Comparison of ENCODE assay signal across 26 mouse cellular contexts in the genomic region with DNA sequence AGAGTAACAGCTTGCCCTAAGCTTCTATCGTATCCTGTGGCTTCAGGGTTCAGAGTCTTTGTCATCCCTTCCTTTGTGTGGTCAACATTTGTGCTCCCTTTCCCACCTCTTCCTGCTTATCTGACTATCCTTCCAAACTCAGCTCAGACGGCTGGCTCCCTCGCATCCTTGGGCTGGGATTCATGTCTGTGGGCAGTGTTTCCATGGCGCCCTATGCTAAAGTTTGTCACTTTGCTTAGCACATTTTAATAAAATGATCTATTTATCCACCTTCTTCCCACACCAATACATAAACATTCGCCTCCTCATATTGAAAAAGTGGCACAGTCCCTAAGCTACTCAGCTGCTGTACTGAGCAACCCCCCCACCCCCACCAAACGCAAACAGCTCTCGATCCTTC.
DNase-seq lines count a peak whose midpoint lies in the region; ATAC-seq lines count a peak whose summit lies in the region.
"Had no signal": no experiment of that assay in that cellular context is flagged by ENCODE, and none has a peak within 500 bp of the region (broad histone marks: within the 10 kb centered on the region; RNA-seq: fewer than 3 reads in every experiment).

No protein-coding gene starts in this region.

- no peaks in the 10 kb centered on the region for H3K36me3 ChIP-seq in forebrain, embryonic 10.5 days (replicated peaks)
- no peaks in the 10 kb centered on the region for H3K36me3 ChIP-seq in forebrain, embryonic 12.5 days (replicated peaks)
- no peaks in the 10 kb centered on the region for H3K36me3 ChIP-seq in limb, embryonic 11.5 days (ENCODE audit: control insufficient read depth, insufficient read depth, low read length)
- H3K36me3 ChIP-seq: heart, embryonic 13.5 days; hindbrain, embryonic 12.5 days; liver, embryonic 12.5 days; stomach, embryonic 15.5 days had no signal

- H3K4me1 ChIP-seq in forebrain, embryonic 10.5 days: peaks cover 11% of the 10 kb centered on the region
- H3K4me1 ChIP-seq in forebrain, embryonic 12.5 days: 0 out of 2 replicates have a peak, but pooled peaks cover 3% of the 10 kb centered on the region
- peaks cover 7% of the 10 kb centered on the region; the same call in 1 of the 2 replicates for H3K4me1 ChIP-seq in limb, embryonic 11.5 days (ENCODE audit: control insufficient read depth, insufficient read depth, low read length)
- H3K4me1 ChIP-seq: hindbrain, embryonic 12.5 days; stomach, embryonic 15.5 days had no signal

- no peak for DNase-seq in forebrain, embryonic 10.5 days (ENCODE audit: extremely low spot score, low spot score)
- peak; percentile 44 to 53 for DNase-seq in right cerebral cortex, adult 2 months (ENCODE audit: low spot score in 2 of 2)
- no peak for DNase-seq in right cerebral cortex, postnatal 10 days (ENCODE audit: low spot score in 2 of 2)
- DNase-seq in limb, embryonic 11.5 days (ENCODE audit: low spot score): no peak
- no peak for DNase-seq in heart, adult 18-20 months
- DNase-seq in ovary, adult 18-20 months (ENCODE audit: low spot score): no peak
- DNase-seq: adrenal gland, adult 8-10 months; cerebellum, adult 18-20 months; cerebellum, postnatal 14 days; gastrocnemius, postnatal 14 days; heart, adult 2 months; heart, postnatal 14 days; kidney, adult 18-20 months; kidney, postnatal 4 days; lung, adult 18-20 months; lung, postnatal 14 days; thymus, adult 18-20 months; thymus, postnatal 36 days had no signal

- WGBS in forebrain, embryonic 10.5 days: 83% methylated on average over 7 of the region's 7 CpGs
- WGBS in forebrain, embryonic 12.5 days: 82% methylated on average over 7 of the region's 7 CpGs
- WGBS in limb, embryonic 11.5 days: 88% methylated on average over 7 of the region's 7 CpGs

- H3K27ac ChIP-seq in forebrain, embryonic 10.5 days: 0 out of 2 replicates have a peak overlapping the region, but pooled peaks have one; percentile 73
- H3K27ac ChIP-seq in forebrain, embryonic 12.5 days: no peak overlapping the region
- 0 out of 2 replicates have a peak overlapping the region, but pooled peaks have one; percentile 36 for H3K27ac ChIP-seq in limb, embryonic 11.5 days (replicated peaks; ENCODE audit: low read depth, low read length)
- H3K27ac ChIP-seq: heart, adult 2 months; heart, embryonic 13.5 days; hindbrain, embryonic 12.5 days; liver, embryonic 12.5 days; stomach, embryonic 15.5 days had no signal

- ATAC-seq in forebrain, embryonic 12.5 days (ENCODE audit: low FRiP score): no peak
- ATAC-seq in limb, embryonic 11.5 days (ENCODE audit: insufficient number of reproducible peaks, low FRiP score, low TSS enrichment, low read depth): no peak
- ATAC-seq: activated CD4-positive, CD25-positive, alpha-beta regulatory T cell, adult 4 months; forebrain, embryonic 14.5 days; liver, embryonic 12.5 days had no signal

- no peak overlapping the region for H3K9ac ChIP-seq in forebrain, embryonic 12.5 days
- H3K9ac ChIP-seq in limb, embryonic 11.5 days (ENCODE audit: low read length): no peak overlapping the region
- H3K9ac ChIP-seq: heart, embryonic 13.5 days; hindbrain, embryonic 12.5 days; liver, embryonic 12.5 days; stomach, embryonic 15.5 days had no signal

- no peaks in the 10 kb centered on the region for H3K27me3 ChIP-seq in forebrain, embryonic 10.5 days (ENCODE audit: poor library complexity, severe bottlenecking)
- no peaks in the 10 kb centered on the region for H3K27me3 ChIP-seq in forebrain, embryonic 12.5 days
- no peaks in the 10 kb centered on the region for H3K27me3 ChIP-seq in limb, embryonic 11.5 days (ENCODE audit: control insufficient read depth, insufficient read depth, low read length)
- H3K27me3 ChIP-seq: heart, embryonic 13.5 days; hindbrain, embryonic 12.5 days; liver, embryonic 12.5 days; stomach, embryonic 15.5 days had no signal

- no peak overlapping the region for H3K4me2 ChIP-seq in forebrain, embryonic 12.5 days
- no peak overlapping the region for H3K4me2 ChIP-seq in limb, embryonic 11.5 days (ENCODE audit: low read depth, severe bottlenecking)
- H3K4me2 ChIP-seq: heart, embryonic 13.5 days; hindbrain, embryonic 12.5 days; liver, embryonic 12.5 days; midbrain, embryonic 11.5 days; stomach, embryonic 15.5 days had no signal

- no peak overlapping the region for H3K4me3 ChIP-seq in forebrain, embryonic 10.5 days
- H3K4me3 ChIP-seq in forebrain, embryonic 12.5 days (replicated peaks): no peak overlapping the region
- H3K4me3 ChIP-seq in limb, embryonic 11.5 days (ENCODE audit: low read depth, low read length): no peak overlapping the region
- H3K4me3 ChIP-seq: heart, adult 2 months; heart, embryonic 13.5 days; hindbrain, embryonic 12.5 days; liver, embryonic 12.5 days; stomach, embryonic 15.5 days had no signal

- H3K9me3 ChIP-seq in forebrain, embryonic 10.5 days: no peaks in the 10 kb centered on the region
- H3K9me3 ChIP-seq in forebrain, embryonic 12.5 days: no peaks in the 10 kb centered on the region
- no peaks in the 10 kb centered on the region for H3K9me3 ChIP-seq in limb, embryonic 11.5 days (ENCODE audit: control insufficient read depth, low read length)
- H3K9me3 ChIP-seq: heart, embryonic 13.5 days; hindbrain, embryonic 12.5 days; liver, embryonic 12.5 days; stomach, embryonic 15.5 days had no signal

Comparison
In these comparisons a context has a peak if more than half of its experiments do, and no peak if none do; other contexts are left out.
1. DNase-seq: peak in right cerebral cortex, adult 2 months (2 of 2); none in forebrain, embryonic 10.5 days (single experiment), right cerebral cortex, postnatal 10 days (0 of 2), limb, embryonic 11.5 days (single experiment), heart, adult 18-20 months (0 of 2) and ovary, adult 18-20 months (single experiment).